Mouse (Mus musculus): ENCODE measurements around the gene Exoc6. TPM values are rescaled to one million over a fixed set of nuclear protein-coding genes. Genes with fewer than 3 reads are reported as not detected.

Exoc6 gene
- 41.5 TPM for polyA plus RNA-seq (2017; shearing (Covaris generic))

DNA sequence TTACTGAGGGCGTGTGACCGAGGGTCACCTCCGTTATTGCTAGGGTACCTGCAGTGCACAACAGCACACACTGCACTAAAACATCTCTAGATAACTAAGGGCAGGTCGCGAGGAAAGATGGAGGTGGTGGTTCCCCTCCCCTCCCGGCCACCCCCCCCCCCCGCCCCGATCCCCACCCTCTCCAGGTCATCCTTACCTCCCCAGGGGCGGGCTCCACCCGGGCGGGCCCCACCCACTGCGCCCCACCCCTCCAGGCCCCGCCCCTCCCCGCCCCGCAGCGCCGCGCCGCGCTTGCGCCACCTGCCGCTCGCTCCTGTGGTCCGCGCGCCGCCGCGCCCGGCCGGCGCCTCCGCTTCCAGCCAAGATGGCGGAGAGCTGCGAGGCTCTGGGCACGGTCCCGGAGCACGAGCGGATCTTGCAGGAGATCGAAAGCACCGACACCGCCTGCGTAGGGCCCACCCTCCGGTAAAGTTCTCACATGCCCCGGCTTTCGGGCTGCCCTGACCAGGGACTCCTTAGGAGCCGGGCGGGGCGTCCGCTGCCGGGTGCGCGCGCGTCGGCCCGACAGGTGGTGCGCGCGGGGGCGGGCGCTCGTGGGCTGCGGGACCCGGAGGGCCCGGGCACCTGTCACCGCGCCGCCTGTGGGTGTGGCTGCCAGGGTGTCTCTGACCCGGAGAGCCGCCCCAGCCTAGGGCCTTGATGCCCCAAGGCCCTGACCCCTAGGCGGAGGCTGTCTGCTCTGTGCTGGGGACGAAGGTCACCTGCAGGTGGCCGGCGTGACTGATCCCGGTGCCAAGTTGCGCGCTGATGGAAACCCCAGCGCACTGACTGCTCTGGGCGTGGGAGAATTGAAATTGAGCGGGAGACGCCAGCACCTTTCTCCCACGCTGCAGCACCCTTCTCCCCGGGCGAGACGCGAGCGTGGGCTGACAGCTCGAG is at the start of gene Exoc6:
Exoc6 (plus strand) TSS at position 318 of the 939 bp plus-strand sequence.

GRCm38 (mm10) chr19:37685281-37685680 is 135.1 kb downstream of the Exoc6 start, which contains the start of gene Cyp26c1:
Cyp26c1 (plus strand) TSS chr19:37685581.

GRCm38 (mm10) chr19:37697651-37698272 is 147.5 kb downstream of the Exoc6 start, which contains the start of gene Cyp26a1:
Cyp26a1 (plus strand) TSS chr19:37697798.

Other genes starting within 250 kb of the Exoc6 start
- gene Ide, start 212.6 kb upstream of the Exoc6 start, polyA plus RNA-seq (2017; shearing (Covaris generic)) = 61.5 TPM
- gene Kif11, start 174.0 kb upstream of the Exoc6 start, polyA plus RNA-seq (2017; shearing (Covaris generic)) = 8.8 TPM
- 0.32 TPM for gene Hhex, start 115.6 kb upstream of the Exoc6 start, polyA plus RNA-seq (2017; shearing (Covaris generic))
- not detected for gene Cyp26c1, start 135.2 kb downstream of the Exoc6 start, polyA plus RNA-seq (2017; shearing (Covaris generic))
- gene Cyp26a1, start 147.4 kb downstream of the Exoc6 start, polyA plus RNA-seq (2017; shearing (Covaris generic)) = not detected